Mouse (Mus musculus): Measurements from ENCODE around the gene Alk.

The Alk gene

GRCm38 (mm10) chr17:71964610-71965009 is 639.8 kb downstream of the Alk start:
- no peak for DNase-seq

- DNase-seq: no peak
These were observed 641.7 kb downstream of the Alk start for GRCm38 (mm10) chr17:71962746-71963145.

GRCm38 (mm10) chr17:71955011-71955410 is 649.4 kb downstream of the Alk start:
- no peak for DNase-seq

- DNase-seq: no peak
These were observed 650.1 kb downstream of the Alk start for GRCm38 (mm10) chr17:71954217-71954844.

GRCm38 (mm10) chr17:71950968-71951367 is 653.5 kb downstream of the Alk start:
- no peak for DNase-seq

- no peak for DNase-seq
These were observed 655.7 kb downstream of the Alk start for GRCm38 (mm10) chr17:71948687-71949086.

GRCm38 (mm10) chr17:71947452-71947851 is 657.0 kb downstream of the Alk start:
- DNase-seq: peak; percentile 30 to 57

- no peak for DNase-seq
These were observed 660.4 kb downstream of the Alk start for GRCm38 (mm10) chr17:71944020-71944419.

GRCm38 (mm10) chr17:71942052-71942451 is 662.4 kb downstream of the Alk start:
- no peak for DNase-seq

GRCm38 (mm10) chr17:71941436-71941835 is 663.0 kb downstream of the Alk start:
- DNase-seq: no peak

GRCm38 (mm10) chr17:71936681-71937080 is 667.7 kb downstream of the Alk start:
- no peak for DNase-seq

GRCm38 (mm10) chr17:71935837-71936236 is 668.6 kb downstream of the Alk start:
- no peak for DNase-seq

- DNase-seq: no peak
These were observed 669.1 kb downstream of the Alk start for GRCm38 (mm10) chr17:71935336-71935735.

GRCm38 (mm10) chr17:71914941-71915340 is 689.5 kb downstream of the Alk start:
- DNase-seq: no peak

GRCm38 (mm10) chr17:71914541-71914940 is 689.9 kb downstream of the Alk start:
- DNase-seq: peak; percentile 16 to 18

GRCm38 (mm10) chr17:71913188-71913587 is 691.2 kb downstream of the Alk start:
- no peak for DNase-seq

GRCm38 (mm10) chr17:71909107-71909506 is 695.3 kb downstream of the Alk start:
- peak; percentile 55 to 58 for DNase-seq

- DNase-seq: no peak
These were observed 723.1 kb downstream of the Alk start for GRCm38 (mm10) chr17:71881369-71881768.

- DNase-seq: no peak
These were observed 728.9 kb downstream of the Alk start for GRCm38 (mm10) chr17:71875492-71875891.

GRCm38 (mm10) chr17:71874795-71875194 is 729.6 kb downstream of the Alk start:
- no peak for DNase-seq

GRCm38 (mm10) chr17:71874077-71874476 is 730.4 kb downstream of the Alk start:
- peak; percentile 68 to 70 for DNase-seq

- peak; percentile 57 for DNase-seq
These were observed 731.5 kb downstream of the Alk start for GRCm38 (mm10) chr17:71872976-71873375.

- no peak for DNase-seq
These were observed 732.4 kb downstream of the Alk start for GRCm38 (mm10) chr17:71871981-71872380.

GRCm38 (mm10) chr17:71870641-71871040 is 733.8 kb downstream of the Alk start:
- DNase-seq: no peak

GRCm38 (mm10) chr17:71870232-71870621 is 734.2 kb downstream of the Alk start:
- DNase-seq: no peak
